Mouse (Mus musculus) layer of hippocampus, adult 2 months (tissue): ENCODE measurements around the gene Gm11555. TPM values are rescaled to one million over a fixed set of nuclear protein-coding genes. Genes with fewer than 3 reads are reported as not detected.
"Not testable (repeated sequence)": the region's sequence is repeated elsewhere in the genome, so short reads cannot be mapped to it uniquely, and the experiment has no call there.

Experiments used
- DNase-seq, 2 experiments: peaks; one replicate each; pipeline ENCODE4 v3.0.0; 2022; ENCODE audit warnings: low spot score in 2 of 2
- H3K27ac ChIP-seq: fragments of 200-600 bp; 2 replicates; pipeline ENCODE4 v1.8.1; 2022
- H3K4me3 ChIP-seq: fragments of 200-600 bp; 2 replicates; pipeline ENCODE4 v1.8.1; 2022; ENCODE audit warnings: mild to moderate bottlenecking
- CTCF ChIP-seq: fragments of 200-600 bp; conservative IDR thresholded peaks from 2 replicates; pipeline ENCODE4 v1.8.1; 2022; ENCODE audit warnings: antibody characterized with exemption, mild to moderate bottlenecking, moderate library complexity
- total RNA-seq, 2 experiments: library from RNA; stranded (reverse); gene quantifications; 2 replicates each; pipeline ENCODE4 v1.2.3; 2021

The Gm11555 gene
- total RNA-seq, 2 experiments from 2014 or later = not detected

- DNase-seq = no peak
- TF ChIP-seq CTCF = no peak
- Histone ChIP-seq H3K4me3 (no peak within 1 kb of the TSS), H3K27ac (no peak within 1 kb of the TSS)
These were observed 15.3 kb downstream of the Gm11555 start, which contains the start of gene Krtap4-2 for GRCm38 (mm10) chr11:99634653-99635134. Krtap4-2 (minus strand) TSS chr11:99635084.

GRCm38 (mm10) chr11:99633293-99633692 lies 16.7 kb downstream of the Gm11555 start:
- no peak overlapping the region for H3K4me3 ChIP-seq
- DNase-seq = no peak
- TF ChIP-seq CTCF = no peak
- no peak overlapping the region for H3K27ac ChIP-seq

GRCm38 (mm10) chr11:99630890-99631289 lies 19.1 kb downstream of the Gm11555 start:
- DNase-seq = no peak
- Histone ChIP-seq H3K4me3 (no peak overlapping the region), H3K27ac (no peak overlapping the region)
- TF ChIP-seq CTCF = no peak

GRCm38 (mm10) chr11:99628138-99628537 lies 21.9 kb downstream of the Gm11555 start, which contains the start of gene Krtap4-1:
Krtap4-1 (minus strand) TSS chr11:99628238.
- Histone ChIP-seq H3K27ac (no peak within 1 kb of the TSS), H3K4me3 (no peak within 1 kb of the TSS)
- DNase-seq = no peak
- no peak for TF ChIP-seq CTCF

- no peak within 1 kb of the TSS for H3K27ac ChIP-seq
- H3K4me3 ChIP-seq = no peak within 1 kb of the TSS
- no peak for DNase-seq
- no peak for TF ChIP-seq CTCF
These were observed 29.7 kb downstream of the Gm11555 start, which contains the start of gene Gm11562 for GRCm38 (mm10) chr11:99620335-99620734. Gm11562 (minus strand) TSS chr11:99620435.

- TF ChIP-seq CTCF = no peak
- H3K27ac ChIP-seq = no peak within 1 kb of the TSS
- H3K4me3 ChIP-seq = no peak within 1 kb of the TSS
- DNase-seq = no peak
These were observed 35.2 kb downstream of the Gm11555 start, which contains the start of gene Krtap2-4 for GRCm38 (mm10) chr11:99614796-99615363. Krtap2-4 (minus strand) TSS chr11:99614846.

GRCm38 (mm10) chr11:99610089-99610488 lies 39.9 kb downstream of the Gm11555 start, which contains the start of gene Gm11937:
Gm11937 (minus strand) TSS chr11:99610189.
- not testable (repeated sequence) for H3K4me3 ChIP-seq, DNase-seq
- H3K27ac ChIP-seq = peak within 1 kb of the TSS; percentile 50

GRCm38 (mm10) chr11:99609126-99609525 lies 40.9 kb downstream of the Gm11555 start:
- Histone ChIP-seq H3K27ac (peak overlapping the region; percentile 50), H3K4me3 (no peak overlapping the region)
- TF ChIP-seq CTCF = no peak
- DNase-seq = peak; percentile 28 to 34

GRCm38 (mm10) chr11:99603208-99603607 lies 46.8 kb downstream of the Gm11555 start, which contains the start of gene Gm11938:
Gm11938 (minus strand) TSS chr11:99603308.
- not testable (repeated sequence) for H3K27ac ChIP-seq, H3K4me3 ChIP-seq, DNase-seq

Other genes starting within 250 kb of the Gm11555 start
- 1 to 10 TPM in 1 of 2 experiments, under 1 TPM in 1; 0.97 to 1.4 TPM for gene Krt12, start 228.0 kb downstream of the Gm11555 start, total RNA-seq
- gene Krt20, start 212.1 kb downstream of the Gm11555 start, total RNA-seq = not detected
- not detected for gene Krt23, start 157.1 kb downstream of the Gm11555 start, total RNA-seq
- not detected for gene Krt39, start 128.9 kb downstream of the Gm11555 start, total RNA-seq
- gene Krt40, start 107.1 kb downstream of the Gm11555 start, total RNA-seq = not detected
- not detected for gene Krtap3-3, start 99.4 kb downstream of the Gm11555 start, total RNA-seq
- not detected for gene Krtap3-2, start 93.4 kb downstream of the Gm11555 start, total RNA-seq
- gene Gm11939, start 90.8 kb downstream of the Gm11555 start, total RNA-seq = not detected
- gene Krtap3-1, start 83.6 kb downstream of the Gm11555 start, total RNA-seq = not detected
- gene Krtap1-5, start 69.2 kb downstream of the Gm11555 start, total RNA-seq = not detected
- not detected for gene Krtap1-4, start 66.6 kb downstream of the Gm11555 start, total RNA-seq
- not detected for gene Krtap1-3, start 58.9 kb downstream of the Gm11555 start, total RNA-seq
- not detected for gene Krtap9-3, start 52.1 kb downstream of the Gm11555 start, total RNA-seq
- not detected for gene Gm11938, start 46.9 kb downstream of the Gm11555 start, total RNA-seq
- gene Gm11937, start 40.0 kb downstream of the Gm11555 start, total RNA-seq = not detected
- not detected for gene Krtap2-4, start 35.4 kb downstream of the Gm11555 start, total RNA-seq
- gene Gm11562, start 29.8 kb downstream of the Gm11555 start, total RNA-seq = not detected
- not detected for gene Krtap4-1, start 22.0 kb downstream of the Gm11555 start, total RNA-seq
- not detected for gene Krtap4-2, start 15.2 kb downstream of the Gm11555 start, total RNA-seq
- not detected for gene Krtap4-7, start 6.1 kb downstream of the Gm11555 start, total RNA-seq
- gene Gm11563, start 8.7 kb upstream of the Gm11555 start, total RNA-seq = not detected
- not detected for gene Krtap4-6, start 15.7 kb upstream of the Gm11555 start, total RNA-seq
- gene Gm14190, start 40.5 kb upstream of the Gm11555 start, total RNA-seq = not detected
- gene Gm14180, start 84.1 kb upstream of the Gm11555 start, total RNA-seq = not detected
- gene Gm11595, start 122.7 kb upstream of the Gm11555 start, total RNA-seq = not detected
- gene Krtap4-8, start 130.5 kb upstream of the Gm11555 start, total RNA-seq = not detected
- gene Krtap4-9, start 135.0 kb upstream of the Gm11555 start, total RNA-seq = not detected
- not detected for gene Gm11596, start 143.2 kb upstream of the Gm11555 start, total RNA-seq
- gene Gm11569, start 148.7 kb upstream of the Gm11555 start, total RNA-seq = not detected
- not detected for gene Gm11554, start 154.2 kb upstream of the Gm11555 start, total RNA-seq
- gene Krtap4-13, start 159.7 kb upstream of the Gm11555 start, total RNA-seq = not detected
- not detected for gene Gm11564, start 165.4 kb upstream of the Gm11555 start, total RNA-seq
- gene 2300003K06Rik, start 187.8 kb upstream of the Gm11555 start, total RNA-seq = not detected
- gene Krtap4-16, start 201.4 kb upstream of the Gm11555 start, total RNA-seq = not detected
- gene Gm11568, start 207.7 kb upstream of the Gm11555 start, total RNA-seq = not detected
- not detected for gene Gm11559, start 214.2 kb upstream of the Gm11555 start, total RNA-seq
- gene Krtap9-1, start 223.2 kb upstream of the Gm11555 start, total RNA-seq = not detected
- not detected for gene Gm11567, start 229.0 kb upstream of the Gm11555 start, total RNA-seq